Mouse (Mus musculus) embryonic facial prominence, embryonic 11.5 days (tissue): ENCODE data around the gene Csrnp3. TPM values are rescaled to one million over a fixed set of nuclear protein-coding genes. Genes with fewer than 3 reads are reported as not detected.

Experiments
- ATAC-seq: fragments of 200-750 bp; cut with Nextera tagmentation; replicated peaks from 2 replicates; pipeline ENCODE4 v1.8.0; 2017; ENCODE audit warnings: low read depth; ENCODE audit not compliant: insufficient number of reproducible peaks, low FRiP score, low TSS enrichment
- DNase-seq: peaks from one replicate; pipeline ENCODE4 v3.0.0-alpha.2; 2015; ENCODE audit warnings: low spot score
- H3K27ac ChIP-seq: fragments of 300-500 bp; sonication (generic); replicated peaks from 2 replicates; pipeline ENCODE4 v1.5.1; 2014; ENCODE audit warnings: mild to moderate bottlenecking, low read depth, low read length, control low read depth
- H3K27me3 ChIP-seq: fragments of 300-500 bp; sonication (generic); 2 replicates; pipeline ENCODE4 v1.6.1; 2014; ENCODE audit warnings: mild to moderate bottlenecking, low read length, moderate library complexity, mixed read lengths; ENCODE audit not compliant: control insufficient read depth, insufficient read depth
- H3K36me3 ChIP-seq: fragments of 300-500 bp; sonication (generic); replicated peaks from 2 replicates; pipeline ENCODE4 v1.6.1; 2014; ENCODE audit warnings: low read depth, mild to moderate bottlenecking, low read length, moderate library complexity, mixed read lengths; ENCODE audit not compliant: control insufficient read depth, insufficient read depth
- H3K4me1 ChIP-seq: fragments of 300-500 bp; sonication (generic); 2 replicates; pipeline ENCODE4 v1.6.1; 2014; ENCODE audit warnings: low read length, mixed read lengths; ENCODE audit not compliant: control insufficient read depth, insufficient read depth
- H3K4me2 ChIP-seq: fragments of 300-500 bp; sonication (generic); 2 replicates; pipeline ENCODE4 v1.6.1; 2014; ENCODE audit warnings: low read depth, mild to moderate bottlenecking, control low read depth, low read length, moderate library complexity
- H3K4me3 ChIP-seq: fragments of 300-500 bp; sonication (generic); 2 replicates; pipeline ENCODE4 v1.5.1; 2014; ENCODE audit warnings: low read depth, low read length, control low read depth
- H3K9ac ChIP-seq: fragments of 300-500 bp; sonication (generic); replicated peaks from 2 replicates; pipeline ENCODE4 v1.6.1; 2014; ENCODE audit warnings: mild to moderate bottlenecking, control low read depth, low read length
- H3K9me3 ChIP-seq: fragments of 300-500 bp; sonication (generic); replicated peaks from 2 replicates; pipeline ENCODE4 v1.6.1; 2016; ENCODE audit warnings: mild to moderate bottlenecking, low read length, inconsistent platforms, mixed read lengths; ENCODE audit not compliant: control insufficient read depth
- WGBS: fragments of 180-500 bp; shearing (Covaris S2); extraction: QIAGEN DNeasy Blood & Tissue Kit; methylation state at CpG from one replicate; pipeline ENCODE4 v1.1.7; 2014; 5-methylcytosine and 5-hydroxymethylcytosine counted together
- polyA plus RNA-seq: library from polyadenylated mRNA; unstranded; fragments of >200 nt; fragmentation: Nextera tagmentation; extraction: Ambion mirVana; gene quantifications from 2 replicates; pipeline ENCODE4 v1.2.1, GENCODE M21; 2014

The Csrnp3 gene
- polyA plus RNA-seq, 1 experiment from 2014 or later, result 5.5 TPM

DNA sequence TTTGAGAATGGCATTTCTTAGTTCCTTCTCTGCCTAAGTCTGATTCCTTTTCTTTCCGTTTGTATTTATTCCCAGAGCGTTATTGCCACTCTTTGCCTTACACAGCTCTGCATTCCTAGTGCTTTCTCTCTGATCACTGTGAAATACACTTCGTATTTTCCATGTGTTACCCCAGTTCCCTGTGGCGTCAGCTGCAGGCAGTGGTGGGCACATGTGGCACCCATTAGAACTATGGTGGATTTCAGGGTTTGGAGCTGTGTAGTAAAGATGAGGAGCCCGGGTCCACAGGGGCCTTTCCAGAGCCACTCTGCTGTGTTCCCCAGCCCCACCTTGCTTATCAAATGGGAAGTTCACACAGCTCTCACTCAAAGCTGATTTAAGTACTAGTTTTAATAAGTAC is 129.8 kb downstream of the Csrnp3 start:
- Histone ChIP-seq H3K36me3 (no peaks in the 10 kb centered on the region), H3K4me1 (no peaks in the 10 kb centered on the region), H3K4me3 (no peak overlapping the region), H3K4me2 (no peak overlapping the region), H3K27me3 (no peaks in the 10 kb centered on the region), H3K9me3 (no peaks in the 10 kb centered on the region), H3K9ac (no peak overlapping the region), H3K27ac (no peak overlapping the region)
- no peak for ATAC-seq
- DNase-seq, result peak; percentile 25
- 57% methylated on average over 5 of the region's 5 CpGs for WGBS

DNA sequence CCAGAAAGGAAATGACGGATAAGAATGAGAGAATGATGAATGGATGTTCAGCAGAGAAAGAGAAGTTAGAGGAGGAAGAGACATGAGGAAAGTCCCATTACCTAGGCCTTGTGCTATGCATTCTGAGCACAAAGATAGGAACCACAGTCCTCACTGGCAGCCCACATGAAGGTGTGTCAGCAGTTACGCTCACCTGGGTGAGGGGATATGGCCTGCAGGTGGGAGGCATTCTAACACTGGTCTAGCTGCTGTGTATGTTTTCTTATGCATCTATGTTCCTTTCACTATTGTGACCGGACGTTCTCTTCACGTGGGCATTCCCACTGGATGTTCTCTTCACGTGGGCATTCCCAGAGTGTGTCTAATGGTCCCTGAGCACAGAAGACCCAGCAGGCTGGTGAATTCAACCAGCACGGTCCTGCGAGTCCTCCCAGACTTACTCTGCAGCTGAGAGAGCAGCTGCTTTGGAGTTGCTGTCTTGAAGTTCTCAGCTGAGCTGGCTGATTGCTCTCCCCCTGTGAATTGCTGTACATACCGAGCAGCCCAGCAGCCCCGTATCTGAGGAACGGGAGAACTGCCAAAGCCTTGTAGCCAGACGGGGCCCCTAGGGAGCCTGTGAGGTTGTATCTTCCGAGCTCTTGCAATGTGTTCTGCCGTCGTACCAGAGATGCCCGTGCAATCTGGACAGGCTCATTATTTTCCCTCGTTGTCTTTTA is 133.9 kb downstream of the Csrnp3 start:
- no peak overlapping the region for H3K4me2 ChIP-seq
- H3K36me3 ChIP-seq, result no peaks in the 10 kb centered on the region
- no peak for DNase-seq
- no peaks in the 10 kb centered on the region for H3K27me3 ChIP-seq
- no peak overlapping the region for H3K9ac ChIP-seq
- WGBS, result 66% methylated on average over 17 of the region's 17 CpGs
- no peaks in the 10 kb centered on the region for H3K4me1 ChIP-seq
- H3K4me3 ChIP-seq, result no peak overlapping the region
- no peak overlapping the region for H3K27ac ChIP-seq
- ATAC-seq, result peak; percentile 70
- no peaks in the 10 kb centered on the region for H3K9me3 ChIP-seq

DNA sequence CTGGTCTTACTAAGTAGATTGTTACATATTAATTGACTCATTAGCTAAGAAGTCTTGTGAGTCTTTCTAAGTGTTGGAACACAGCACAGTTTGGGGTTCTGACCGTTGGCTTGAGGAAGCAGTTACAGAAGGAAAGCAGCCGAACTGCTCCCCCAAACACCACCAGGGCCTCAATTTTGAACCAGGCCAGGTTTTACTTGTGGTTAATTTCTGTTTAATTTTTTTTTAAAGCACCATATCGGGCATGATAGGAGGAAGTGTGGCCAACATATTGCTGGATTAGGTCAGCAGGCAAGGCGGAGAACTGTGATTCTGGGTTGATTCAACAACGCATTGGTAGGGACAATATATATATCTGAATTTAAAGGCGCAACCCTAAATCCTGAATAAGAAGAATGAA is 135.9 kb downstream of the Csrnp3 start:
- WGBS, result 92% methylated on average over 6 of the region's 6 CpGs
- Histone ChIP-seq H3K36me3 (no peaks in the 10 kb centered on the region), H3K4me2 (no peak overlapping the region), H3K9me3 (no peaks in the 10 kb centered on the region), H3K27ac (no peak overlapping the region), H3K4me3 (no peak overlapping the region), H3K9ac (no peak overlapping the region), H3K4me1 (no peaks in the 10 kb centered on the region), H3K27me3 (no peaks in the 10 kb centered on the region)
- no peak for ATAC-seq
- no peak for DNase-seq

DNA sequence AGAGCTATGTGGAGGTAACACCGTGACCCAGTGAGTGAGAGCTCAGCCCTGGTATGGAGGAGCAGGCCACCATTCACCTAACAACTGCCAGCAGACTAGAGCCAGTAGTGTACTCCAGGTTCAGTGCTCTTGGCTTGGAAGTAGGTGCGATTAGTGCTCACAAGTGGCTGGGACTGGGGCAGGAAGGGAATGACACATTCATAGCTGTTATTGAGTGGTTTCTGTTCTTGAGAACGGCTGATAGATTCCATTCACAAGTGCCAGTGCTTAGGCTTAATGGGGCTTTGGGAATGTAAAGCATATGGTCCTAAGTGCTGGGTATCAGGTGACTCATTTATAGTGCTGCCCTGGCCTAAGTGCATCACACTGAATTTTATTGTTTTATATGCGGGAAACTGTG is 136.4 kb downstream of the Csrnp3 start:
- no peaks in the 10 kb centered on the region for H3K4me1 ChIP-seq
- no peak overlapping the region for H3K27ac ChIP-seq
- no peaks in the 10 kb centered on the region for H3K27me3 ChIP-seq
- DNase-seq, result peak; percentile 33
- no peaks in the 10 kb centered on the region for H3K36me3 ChIP-seq
- WGBS, result 57% methylated on average over 4 of the region's 4 CpGs
- no peak overlapping the region for H3K4me2 ChIP-seq
- H3K9ac ChIP-seq, result no peak overlapping the region
- H3K9me3 ChIP-seq, result no peaks in the 10 kb centered on the region
- peak; percentile 73; the same call in 1 of the 2 replicates for ATAC-seq
- no peak overlapping the region for H3K4me3 ChIP-seq

GRCm38 (mm10) chr2:65985706-65986105 is 140.1 kb downstream of the Csrnp3 start:
- Histone ChIP-seq H3K4me1 (no peaks in the 10 kb centered on the region), H3K36me3 (no peaks in the 10 kb centered on the region), H3K9me3 (no peaks in the 10 kb centered on the region), H3K27ac (no peak overlapping the region), H3K9ac (no peak overlapping the region), H3K4me2 (no peak overlapping the region), H3K27me3 (no peaks in the 10 kb centered on the region), H3K4me3 (no peak overlapping the region)
- DNase-seq (no peak), ATAC-seq (no peak)
- WGBS, result 88% methylated on average over 4 of the region's 4 CpGs

DNA sequence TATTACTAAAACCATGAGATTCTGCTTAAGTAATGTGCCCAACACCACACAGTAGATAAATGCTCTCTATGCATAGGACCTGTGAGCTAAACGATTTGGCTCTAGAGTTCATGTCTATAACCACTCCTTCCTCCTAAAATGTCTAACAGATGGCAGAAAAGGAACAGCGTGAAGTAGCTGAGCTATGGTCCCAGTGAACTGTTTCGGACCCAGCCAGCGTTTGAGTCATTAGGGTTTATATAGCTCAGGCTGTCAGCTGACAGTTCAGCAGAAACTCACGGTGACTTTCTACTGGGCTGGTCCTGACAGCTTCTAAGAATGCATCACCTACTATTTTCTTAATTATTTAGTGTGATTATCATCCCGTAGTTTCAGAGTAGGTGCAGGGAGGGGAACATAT is 141.5 kb downstream of the Csrnp3 start:
- 44% methylated on average over 6 of the region's 6 CpGs for WGBS
- Histone ChIP-seq H3K4me3 (no peak overlapping the region), H3K27ac (no peak overlapping the region), H3K9ac (no peak overlapping the region), H3K4me2 (no peak overlapping the region), H3K4me1 (no peaks in the 10 kb centered on the region), H3K9me3 (no peaks in the 10 kb centered on the region), H3K36me3 (no peaks in the 10 kb centered on the region), H3K27me3 (no peaks in the 10 kb centered on the region)
- DNase-seq (peak; percentile 30), ATAC-seq (no peak)

GRCm38 (mm10) chr2:65987588-65987987 is 142.0 kb downstream of the Csrnp3 start:
- H3K4me1 ChIP-seq, result no peaks in the 10 kb centered on the region
- ATAC-seq (no peak), DNase-seq (no peak)
- no peak overlapping the region for H3K4me2 ChIP-seq
- 77% methylated on average over 3 of the region's 3 CpGs for whole genome bisulfite sequencing
- H3K27ac ChIP-seq, result no peak overlapping the region
- H3K27me3 ChIP-seq, result no peaks in the 10 kb centered on the region
- no peaks in the 10 kb centered on the region for H3K36me3 ChIP-seq
- no peaks in the 10 kb centered on the region for H3K9me3 ChIP-seq
- no peak overlapping the region for H3K4me3 ChIP-seq
- no peak overlapping the region for H3K9ac ChIP-seq

DNA sequence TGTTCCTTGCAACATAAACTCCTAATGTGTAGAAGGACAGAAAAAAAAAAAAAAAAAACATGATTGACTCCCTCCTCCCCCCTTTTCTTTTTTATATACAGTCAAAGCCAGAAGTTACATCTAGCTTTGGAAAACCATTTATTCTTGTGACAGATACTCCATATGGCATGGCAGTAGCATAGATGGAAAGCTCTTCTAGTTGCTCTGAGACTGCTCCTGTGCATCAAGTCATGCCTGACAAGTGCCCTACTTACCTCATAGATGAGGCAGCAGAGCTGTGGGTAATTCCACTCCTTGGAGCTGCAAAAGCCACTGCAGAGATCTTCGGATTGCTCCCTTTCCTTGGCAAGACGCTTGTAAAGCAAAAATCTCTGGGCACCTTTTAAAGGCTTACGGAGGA is 143.2 kb downstream of the Csrnp3 start:
- H3K4me2 ChIP-seq, result no peak overlapping the region
- no peak for ATAC-seq

More for the DNA sequence above, 143.2 kb downstream of the Csrnp3 start:
- H3K36me3 ChIP-seq, result no peaks in the 10 kb centered on the region
- no peak for DNase-seq
- no peak overlapping the region for H3K27ac ChIP-seq
- H3K9ac ChIP-seq, result no peak overlapping the region
- no peaks in the 10 kb centered on the region for H3K4me1 ChIP-seq
- 66% methylated on average over 3 of the region's 3 CpGs for WGBS
- H3K4me3 ChIP-seq, result no peak overlapping the region
- H3K27me3 ChIP-seq, result no peaks in the 10 kb centered on the region
- H3K9me3 ChIP-seq, result no peaks in the 10 kb centered on the region
